Mouse (Mus musculus) megakaryocyte, embryonic 14.5 days (primary cell): Measurements from ENCODE around the gene Rab3b. TPM values are rescaled to one million over a fixed set of nuclear protein-coding genes. Genes with fewer than 3 reads are reported as not detected.

Source experiments
- H3K27me3 ChIP-seq: replicated peaks from 2 replicates; pipeline ENCODE3; 2012; ENCODE audit warnings: inconsistent platforms
- H3K36me3 ChIP-seq: replicated peaks from 2 replicates; pipeline ENCODE3; 2012; ENCODE audit warnings: low read length, inconsistent platforms, mixed read lengths
- H3K4me1 ChIP-seq: 2 replicates; pipeline ENCODE4 v1.6.1; 2012; ENCODE audit warnings: inconsistent platforms
- H3K4me3 ChIP-seq: replicated peaks from 2 replicates; pipeline ENCODE3; 2012; ENCODE audit warnings: moderate library complexity, mild to moderate bottlenecking, inconsistent platforms
- H3K9me3 ChIP-seq: 2 replicates; pipeline ENCODE4 v1.6.1; 2012; ENCODE audit warnings: inconsistent platforms
- FLI1 ChIP-seq: IDR thresholded peaks from 2 replicates; pipeline ENCODE4 v1.6.1; 2012; ENCODE audit warnings: low read length, inconsistent platforms, mixed read lengths
- GATA1 ChIP-seq: IDR thresholded peaks from 3 replicates; pipeline ENCODE4 v1.6.1; 2012; ENCODE audit warnings: mixed read lengths, low read length, inconsistent platforms, borderline replicate concordance
- polyA plus RNA-seq: library from polyadenylated mRNA; stranded (reverse); fragments of >175 nt; gene quantifications from 2 replicates; pipeline ENCODE4 v1.2.3, GENCODE M21; 2012; ENCODE audit warnings: low replicate concordance; ENCODE audit not compliant: insufficient read depth

Rab3b gene
- polyA plus RNA-seq, 1 experiment = not detected

- H3K4me3 ChIP-seq = no peak overlapping the region
- TF ChIP-seq FLI1 (no peak), GATA1 (no peak)
Measured at GRCm38 (mm10) chr4:108976458-108977071, 97.7 kb downstream of the Rab3b start.

DNA sequence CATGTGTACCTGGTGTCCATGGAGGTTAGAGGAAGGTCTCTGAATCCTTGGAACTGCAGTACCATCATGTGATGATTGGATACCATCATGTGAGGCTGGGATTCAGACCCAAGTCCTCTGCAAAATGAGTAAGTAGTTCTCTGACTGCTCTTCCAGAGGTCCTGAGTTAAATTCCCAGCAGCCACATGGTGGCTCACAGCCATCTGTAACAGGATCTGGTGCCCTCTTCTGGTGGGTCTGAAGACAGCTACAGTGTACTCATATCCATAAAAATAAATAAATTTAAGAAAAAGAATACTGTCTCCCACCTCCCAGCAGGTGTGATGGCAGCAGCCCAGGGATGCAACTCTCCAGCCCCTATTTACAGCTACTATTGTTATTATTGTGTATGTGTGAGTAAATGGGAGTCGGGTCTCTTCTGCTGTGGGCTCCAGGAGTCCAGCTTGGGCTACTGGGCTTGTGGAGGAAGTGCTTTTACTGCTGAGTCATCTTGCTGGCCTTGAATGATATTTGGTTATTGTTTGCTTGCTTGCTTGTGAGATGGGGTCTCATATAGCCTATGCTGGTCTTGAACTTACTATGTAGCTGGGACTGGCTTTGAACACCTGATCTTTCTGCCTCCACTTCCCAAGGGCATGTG, 108.1 kb downstream of the Rab3b start:
- H3K9me3 ChIP-seq = no peaks in the 10 kb centered on the region
- H3K4me3 ChIP-seq = no peak overlapping the region
- no peaks in the 10 kb centered on the region for H3K36me3 ChIP-seq
- H3K27me3 ChIP-seq = no peaks in the 10 kb centered on the region
- TF ChIP-seq FLI1 (no peak), GATA1 (no peak)
- peaks cover 22% of the 10 kb centered on the region for H3K4me1 ChIP-seq

More at GRCm38 (mm10) chr4:108976458-108977071, 97.7 kb downstream of the Rab3b start:
- no peaks in the 10 kb centered on the region for H3K36me3 ChIP-seq
- H3K27me3 ChIP-seq = peaks cover 13% of the 10 kb centered on the region
- peaks cover 6% of the 10 kb centered on the region; the same call in 1 of the 2 replicates for H3K4me1 ChIP-seq
- no peaks in the 10 kb centered on the region for H3K9me3 ChIP-seq

DNA sequence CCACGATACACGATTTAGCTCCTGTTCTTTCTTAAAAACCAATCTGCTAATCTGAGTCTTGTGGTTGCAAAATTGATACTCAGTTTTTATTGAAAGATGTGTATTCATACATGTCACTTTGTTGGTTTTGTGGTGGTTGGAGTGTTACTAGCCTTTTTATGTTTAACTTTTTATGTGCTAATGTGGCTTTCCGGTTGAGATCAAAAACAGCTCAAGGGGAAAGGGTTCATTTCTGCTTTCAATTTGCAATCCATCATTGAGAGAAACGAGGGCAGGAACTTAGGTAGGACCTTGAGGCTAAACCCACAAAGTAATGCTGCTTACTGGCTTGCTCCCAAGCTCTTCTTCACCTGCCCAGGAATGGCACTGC, 108.6 kb downstream of the Rab3b start:
- Histone ChIP-seq H3K4me1 (peaks cover 22% of the 10 kb centered on the region), H3K4me3 (no peak overlapping the region), H3K36me3 (no peaks in the 10 kb centered on the region), H3K27me3 (no peaks in the 10 kb centered on the region), H3K9me3 (no peaks in the 10 kb centered on the region)
- TF ChIP-seq FLI1 (no peak), GATA1 (no peak)

- H3K36me3 ChIP-seq = no peaks in the 10 kb centered on the region
- H3K9me3 ChIP-seq = no peaks in the 10 kb centered on the region
- TF ChIP-seq GATA1 (no peak), FLI1 (no peak)
- peaks cover 22% of the 10 kb centered on the region for H3K4me1 ChIP-seq
- no peak overlapping the region for H3K4me3 ChIP-seq
- H3K27me3 ChIP-seq = no peaks in the 10 kb centered on the region
Measured at GRCm38 (mm10) chr4:108989430-108989829, 110.6 kb downstream of the Rab3b start.

DNA sequence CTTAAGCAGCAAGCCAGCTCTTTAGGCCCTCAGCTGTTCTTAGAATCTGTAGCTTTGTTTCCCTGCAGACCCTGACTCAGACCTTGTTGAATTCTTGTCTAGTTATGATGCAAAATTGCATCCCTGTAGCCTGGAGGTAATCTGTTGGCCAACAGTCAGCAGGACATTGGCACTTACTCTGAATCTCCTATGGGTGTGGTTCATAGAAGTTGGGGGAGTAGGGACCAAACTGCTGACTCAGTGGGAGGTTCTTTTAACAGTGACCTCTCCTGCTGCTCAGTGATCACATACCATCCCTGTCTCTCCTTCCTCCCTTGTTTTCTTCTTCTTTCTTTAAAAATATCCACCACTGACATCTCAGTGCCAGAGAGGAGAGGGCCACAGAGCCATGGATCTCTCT, 111.2 kb downstream of the Rab3b start:
- H3K4me1 ChIP-seq = peaks cover 22% of the 10 kb centered on the region
- no peaks in the 10 kb centered on the region for H3K36me3 ChIP-seq
- H3K4me3 ChIP-seq = no peak overlapping the region
- H3K9me3 ChIP-seq = no peaks in the 10 kb centered on the region
- TF ChIP-seq GATA1 = no peak
- TF ChIP-seq FLI1 = no peak
- H3K27me3 ChIP-seq = no peaks in the 10 kb centered on the region

DNA sequence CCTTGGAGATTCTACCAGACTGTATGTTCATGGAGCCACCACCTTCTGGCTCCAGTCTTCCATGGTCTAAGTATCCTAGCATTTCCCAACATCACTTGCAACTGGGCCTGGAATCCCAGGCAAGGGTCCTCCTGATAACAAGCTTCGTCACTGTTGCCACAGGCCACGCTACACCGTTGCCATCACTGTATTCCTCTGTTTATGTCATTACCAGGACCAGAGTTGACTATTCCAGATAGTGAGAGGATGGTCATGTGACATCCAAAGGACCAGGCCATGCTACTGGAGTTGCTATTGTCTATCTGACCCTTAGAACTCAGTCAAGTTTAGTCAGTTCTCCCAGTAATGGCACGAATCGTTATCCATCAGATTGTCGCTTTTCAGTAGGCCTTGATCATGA, 111.7 kb downstream of the Rab3b start:
- Histone ChIP-seq H3K9me3 (no peaks in the 10 kb centered on the region), H3K4me1 (peaks cover 22% of the 10 kb centered on the region), H3K36me3 (no peaks in the 10 kb centered on the region), H3K4me3 (no peak overlapping the region), H3K27me3 (no peaks in the 10 kb centered on the region)
- TF ChIP-seq FLI1 = no peak
- no peak for TF ChIP-seq GATA1

DNA sequence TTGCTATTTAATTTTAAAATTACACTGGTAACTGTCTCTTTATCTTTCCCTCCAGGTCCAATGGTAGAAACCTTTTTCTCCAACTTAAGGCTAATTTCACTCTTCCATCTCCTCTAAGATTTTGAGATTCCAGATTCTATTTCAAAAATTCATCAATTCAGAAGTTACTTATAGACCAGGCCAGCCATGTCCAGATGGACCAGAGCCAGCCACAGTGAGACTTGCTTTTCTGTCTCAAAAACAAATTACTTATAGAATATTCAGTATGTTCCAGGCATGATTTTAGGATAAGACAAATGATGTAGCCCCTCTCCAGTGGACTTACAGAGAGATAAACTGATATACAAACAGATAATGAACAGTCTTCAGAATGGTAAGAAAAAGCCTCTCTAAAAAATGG, 112.9 kb downstream of the Rab3b start:
- Histone ChIP-seq H3K4me3 (no peak overlapping the region), H3K27me3 (no peaks in the 10 kb centered on the region), H3K9me3 (no peaks in the 10 kb centered on the region), H3K4me1 (peaks cover 23% of the 10 kb centered on the region), H3K36me3 (no peaks in the 10 kb centered on the region)
- TF ChIP-seq GATA1 (no peak), FLI1 (no peak)

Other genes starting within 250 kb of the Rab3b start
- not detected in 2 replicates for gene 3110021N24Rik, start 159.4 kb upstream of the Rab3b start, polyA plus RNA-seq
- 0.01 TPM in 1 of 2 replicates, not detected in the other for gene Zfyve9, start 98.3 kb upstream of the Rab3b start, polyA plus RNA-seq
- gene Btf3l4, start 45.4 kb upstream of the Rab3b start, polyA plus RNA-seq = 4.9 and 5.4 TPM in 2 replicates
- 6.4 TPM in 1 of 2 replicates, not detected in the other for gene Txndc12, start 44.5 kb upstream of the Rab3b start, polyA plus RNA-seq
- gene Kti12, start 31.3 kb upstream of the Rab3b start, polyA plus RNA-seq = 33.5 and 40.0 TPM in 2 replicates
- 0.22 TPM in 1 of 2 replicates, not detected in the other for gene A730015C16Rik, start 30.4 kb upstream of the Rab3b start, polyA plus RNA-seq
- gene Nrd1, start 121.6 kb downstream of the Rab3b start, polyA plus RNA-seq = 4.8 and 14.6 TPM in 2 replicates